Mouse (Mus musculus) urinary bladder, postnatal 4 days (tissue): Measurements from ENCODE around the gene Masp2.
A peak's percentile ranks its signal among the peaks of the same experiment; 100 is the strongest.

Source experiments
- DNase-seq, 2 experiments: peaks; one replicate each; pipeline ENCODE4 v3.0.0; 2021 to 2022; ENCODE audit warnings: low spot score in 2 of 2

The Masp2 gene

DNA sequence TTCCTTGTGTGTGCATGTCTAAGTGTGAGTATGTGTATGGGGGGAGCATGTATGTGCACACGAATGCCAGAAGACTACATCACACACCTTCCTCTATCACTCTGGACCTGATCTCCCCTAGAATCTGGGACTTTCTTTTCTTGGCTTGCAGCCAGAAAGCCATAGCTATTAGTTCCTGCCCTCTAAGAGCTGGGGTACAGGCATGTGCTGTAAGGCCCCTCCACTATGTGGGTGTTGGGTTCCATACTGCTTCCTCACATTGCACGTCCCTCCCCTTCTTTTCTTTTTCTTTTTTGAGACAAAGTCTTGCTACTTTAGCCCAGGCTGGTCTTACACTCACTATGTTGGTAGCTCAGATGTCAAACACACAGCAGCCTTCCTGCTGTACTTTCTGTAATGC, 33.0 kb downstream of the Masp2 start:
- DNase-seq: no peak

DNA sequence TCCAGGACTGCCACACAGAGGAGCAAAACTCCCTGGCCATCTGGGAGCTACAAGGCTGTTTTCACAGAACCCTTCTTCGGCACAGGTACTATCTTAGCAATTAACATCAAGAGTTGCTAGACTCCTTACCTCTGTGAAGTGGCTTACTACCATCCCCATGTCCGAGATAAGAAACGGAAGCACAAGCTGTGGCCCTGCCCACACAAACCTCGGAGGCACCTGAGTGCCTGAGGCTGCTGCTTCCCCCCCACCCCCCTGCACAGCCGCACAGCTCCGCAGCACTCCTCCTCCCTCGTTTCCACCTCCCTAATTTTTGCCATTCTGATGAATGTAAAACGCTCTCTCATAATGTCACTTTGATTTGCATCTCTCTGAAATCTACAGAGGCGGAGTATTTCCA, 35.9 kb downstream of the Masp2 start:
- no peak for DNase-seq

DNA sequence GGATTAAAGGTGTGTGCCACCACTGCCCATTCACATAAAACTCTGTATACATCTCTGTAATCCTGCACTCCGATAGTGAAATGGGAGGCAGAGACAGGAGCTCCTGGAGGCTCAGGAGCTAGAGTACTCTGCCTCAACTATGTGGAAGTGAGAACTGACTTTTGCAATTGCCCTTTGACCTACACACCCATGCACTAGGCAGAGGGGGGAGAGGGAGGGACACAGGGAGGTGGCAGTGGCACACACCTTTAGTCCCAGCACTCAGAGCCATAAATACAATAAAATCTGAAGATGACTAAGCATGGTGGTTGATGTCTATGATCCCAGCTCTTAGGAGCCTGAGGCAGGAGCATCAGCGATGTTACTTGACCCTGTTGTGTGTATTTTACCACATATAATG, 37.1 kb downstream of the Masp2 start:
- DNase-seq: no peak

DNA sequence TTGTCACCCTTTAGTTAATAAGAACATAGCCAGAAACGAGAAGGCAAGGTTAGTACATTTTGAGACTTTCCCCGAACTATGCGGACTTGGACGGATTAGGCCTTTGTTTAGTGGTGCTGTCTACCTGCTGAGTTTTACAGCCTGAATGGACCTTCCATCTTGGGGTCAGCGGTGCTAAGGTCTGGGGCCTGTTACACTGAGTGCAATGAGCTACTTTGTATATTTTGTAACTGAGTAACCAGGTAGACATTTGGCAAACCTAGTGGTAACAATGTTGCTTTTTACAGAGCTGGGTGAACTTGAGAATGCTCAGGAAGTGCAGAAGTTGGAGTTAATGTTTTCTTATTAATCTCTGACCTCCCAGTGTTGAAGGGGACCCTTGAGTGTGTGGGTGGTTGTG, 38.8 kb downstream of the Masp2 start:
- DNase-seq: no peak

DNA sequence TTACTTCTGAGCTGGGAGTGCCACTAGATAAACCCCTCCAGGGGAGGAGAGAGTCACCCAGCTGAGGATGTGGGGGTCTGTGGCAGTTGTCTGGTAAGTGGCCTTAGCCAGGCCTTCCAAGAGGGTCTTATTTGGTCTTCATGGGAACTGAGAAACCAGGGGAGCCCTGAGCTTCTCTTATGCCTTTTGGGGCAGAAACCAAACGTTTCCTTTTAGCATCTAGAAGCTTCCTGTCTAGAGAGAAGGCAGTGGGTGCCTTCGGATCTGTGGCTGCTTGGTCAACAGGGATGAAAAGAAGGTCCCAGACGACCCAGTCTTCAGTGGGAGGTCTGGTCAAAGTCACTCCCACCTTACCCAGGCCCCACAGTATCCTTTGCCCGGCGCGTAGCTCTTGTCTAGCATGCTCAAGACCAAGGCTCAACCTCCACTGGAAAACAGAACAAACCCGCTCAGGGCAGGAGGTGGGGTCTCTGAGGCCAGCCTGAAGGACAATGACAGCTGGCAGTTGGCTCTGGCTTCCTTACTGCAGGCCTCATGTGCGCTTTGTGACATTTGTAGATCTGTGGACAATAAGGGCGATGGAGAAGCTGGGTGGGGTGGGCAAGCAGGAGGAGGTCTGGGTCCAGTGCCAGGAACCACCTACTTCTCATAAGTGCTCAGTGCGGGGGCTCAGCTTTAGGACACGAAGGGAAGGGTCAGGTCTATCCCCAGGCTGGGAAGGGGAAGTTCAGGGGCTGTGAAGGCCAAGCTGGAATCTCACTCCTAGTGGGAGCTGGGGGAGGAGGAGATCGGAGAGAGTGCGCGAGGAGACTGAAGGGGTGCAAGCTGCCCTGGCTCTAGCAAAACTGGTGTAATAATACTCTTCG, 41.2 kb downstream of the Masp2 start, which contains the start of gene Gm572:
Gene Gm572 (plus strand): TSS at position 27 of the 866 bp plus-strand sequence.
- DNase-seq: no peak

DNA sequence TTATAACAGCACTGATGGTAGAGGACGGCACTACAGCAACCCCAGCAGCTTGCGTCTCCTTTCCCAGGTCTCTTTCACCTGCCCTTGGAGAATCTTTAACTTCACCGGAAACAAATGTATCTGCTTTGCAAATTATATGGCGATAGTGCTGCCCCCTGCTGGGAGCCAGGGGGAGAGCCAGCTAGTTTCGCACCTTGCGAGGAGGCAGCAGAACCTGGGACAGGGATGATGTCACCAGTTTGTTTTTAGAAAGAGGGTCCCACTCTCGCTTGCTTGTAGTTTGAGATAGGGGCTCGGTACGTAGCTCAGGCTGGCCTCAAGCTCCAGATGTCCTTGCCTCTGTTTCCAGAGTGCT, 41.8 kb downstream of the Masp2 start:
- DNase-seq: peak; percentile 38 to 73

DNA sequence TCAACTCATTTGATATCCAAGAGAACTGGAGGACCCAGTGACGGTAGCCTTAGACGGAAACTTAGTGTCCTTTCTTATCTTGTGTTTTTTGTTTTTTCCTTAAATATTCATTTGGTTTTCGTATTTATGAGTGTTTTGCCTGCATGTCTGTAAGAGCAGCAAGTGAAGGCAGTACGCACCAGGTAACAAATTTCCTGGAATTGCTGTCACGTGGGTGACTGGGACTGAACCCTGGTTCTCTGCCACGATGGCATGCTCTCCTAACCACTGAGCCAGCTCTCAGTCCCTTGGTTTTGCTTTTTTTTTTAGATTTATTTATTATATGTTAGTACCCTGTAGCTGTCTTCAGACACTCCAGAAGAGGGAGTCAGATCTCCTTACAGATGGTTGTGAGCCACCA, 42.6 kb downstream of the Masp2 start:
- DNase-seq: no peak

DNA sequence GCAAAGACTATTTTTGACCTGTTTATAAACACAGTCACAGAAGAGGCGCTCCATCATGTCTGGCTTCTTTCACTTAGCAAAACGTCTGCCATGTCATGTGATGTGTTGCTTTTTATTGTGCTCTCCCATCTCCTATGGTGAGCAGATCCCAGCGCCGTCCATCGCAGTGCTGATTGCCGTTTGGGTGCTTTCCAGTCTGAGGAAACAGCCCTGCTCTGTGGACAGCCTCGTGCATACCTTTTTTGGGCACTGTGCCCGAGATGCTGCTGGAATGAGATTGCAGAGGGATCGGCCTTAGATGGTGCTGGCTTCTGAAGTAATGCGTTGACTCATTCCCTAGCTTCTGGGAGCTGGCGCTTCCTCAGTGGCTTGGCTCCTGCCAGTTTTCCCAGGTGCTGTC, 44.3 kb downstream of the Masp2 start:
- peak in 1 of 2 experiments; percentile 31 for DNase-seq

DNA sequence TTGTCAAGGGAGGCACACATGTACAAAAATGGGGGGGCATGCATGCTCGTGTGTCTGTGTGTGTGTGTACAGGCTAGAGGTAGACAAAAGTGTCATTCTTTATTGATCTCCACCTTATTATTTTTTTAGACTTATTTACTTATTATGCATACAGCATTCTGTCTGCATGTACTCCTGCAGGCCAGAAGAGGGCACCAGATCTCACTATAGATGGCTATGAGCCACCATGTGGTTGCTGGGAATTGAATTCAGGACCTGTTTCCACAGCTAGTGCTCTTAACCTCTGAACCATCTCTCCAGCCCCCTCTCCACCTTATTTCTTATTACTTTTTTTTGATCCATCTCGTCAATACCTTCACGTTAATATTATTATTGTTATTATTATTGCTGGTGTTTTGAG, 47.0 kb downstream of the Masp2 start:
- no peak for DNase-seq

DNA sequence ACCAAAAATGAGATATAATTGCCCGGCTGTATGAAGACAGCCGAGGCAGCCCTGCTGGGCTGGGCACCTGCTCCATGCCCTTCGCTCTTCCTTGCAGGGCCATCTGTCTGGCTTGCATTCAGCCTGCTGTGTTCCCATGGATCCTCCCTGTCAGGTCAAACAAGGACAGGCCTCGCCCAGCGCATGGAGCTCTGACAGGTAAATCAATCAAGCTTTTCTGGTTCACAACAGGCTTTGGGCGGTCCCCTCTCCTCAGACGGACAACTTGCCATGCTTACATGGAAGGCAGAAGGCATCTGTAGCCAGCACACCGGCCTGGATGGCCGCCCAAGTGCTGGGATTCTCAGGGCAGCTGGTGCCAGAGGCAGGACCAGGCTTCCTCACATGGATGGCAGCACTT, 48.7 kb downstream of the Masp2 start:
- DNase-seq: no peak

DNA sequence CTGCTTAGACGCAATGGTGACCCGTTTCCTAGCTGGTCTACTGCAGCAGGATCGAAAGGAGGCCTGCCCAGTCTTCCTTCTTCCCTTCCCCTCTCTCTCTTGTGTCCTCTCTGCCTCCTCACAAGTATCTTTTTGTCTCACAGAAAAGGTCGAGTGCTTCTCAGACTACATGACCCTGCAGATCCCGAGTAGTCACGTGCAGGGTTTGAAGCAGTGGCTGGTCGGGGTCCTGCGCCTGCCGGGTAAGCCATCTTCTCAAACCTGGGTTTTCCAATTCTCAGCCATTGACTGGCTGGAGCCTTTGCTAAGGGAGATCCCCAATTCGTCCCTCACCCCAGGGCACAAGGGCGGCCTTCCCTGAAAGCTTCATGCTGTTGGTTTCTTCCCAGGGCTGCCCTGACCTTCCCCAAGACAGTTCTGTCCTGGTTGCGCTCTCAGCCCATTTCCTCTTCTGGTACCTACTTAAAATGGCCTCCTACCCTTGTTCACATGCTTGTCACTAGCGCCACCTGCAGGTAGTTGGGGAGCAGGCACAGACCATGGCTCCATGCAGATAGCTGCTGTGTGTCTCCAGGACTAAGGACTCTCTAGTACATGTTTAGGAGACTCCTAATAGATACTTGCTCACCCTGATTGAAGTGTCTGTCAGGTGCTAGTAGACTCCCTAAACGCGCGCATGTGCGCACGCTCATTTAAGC, 52.5 kb downstream of the Masp2 start:
- no peak for DNase-seq

DNA sequence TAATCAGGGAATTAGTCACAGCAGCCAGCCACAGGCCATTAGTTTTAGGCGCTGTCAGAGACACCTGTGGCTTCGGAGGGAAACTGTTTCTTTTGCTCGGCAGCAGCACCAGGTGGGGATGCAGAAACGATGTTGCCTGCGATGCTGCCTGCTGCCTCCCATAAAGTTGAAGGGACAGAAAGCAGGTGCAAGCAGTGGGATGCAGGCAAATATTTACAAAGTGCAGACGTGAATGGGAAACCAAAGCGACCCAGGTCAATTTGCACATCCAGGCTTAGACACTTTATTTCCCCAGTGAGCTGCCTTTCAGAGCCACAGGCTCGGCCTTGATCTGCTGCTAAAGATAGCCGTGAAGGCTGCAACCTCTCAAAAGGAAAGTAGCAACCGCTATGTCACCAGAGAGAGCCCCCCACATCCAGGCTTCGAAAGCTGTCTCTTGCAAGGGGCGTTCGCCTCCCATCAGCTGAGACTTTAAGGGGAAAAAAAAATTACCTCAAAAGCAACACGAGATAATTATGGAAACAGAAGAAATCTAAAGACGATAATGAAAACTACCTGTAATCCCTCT, 54.4 kb downstream of the Masp2 start:
- DNase-seq: no peak

DNA sequence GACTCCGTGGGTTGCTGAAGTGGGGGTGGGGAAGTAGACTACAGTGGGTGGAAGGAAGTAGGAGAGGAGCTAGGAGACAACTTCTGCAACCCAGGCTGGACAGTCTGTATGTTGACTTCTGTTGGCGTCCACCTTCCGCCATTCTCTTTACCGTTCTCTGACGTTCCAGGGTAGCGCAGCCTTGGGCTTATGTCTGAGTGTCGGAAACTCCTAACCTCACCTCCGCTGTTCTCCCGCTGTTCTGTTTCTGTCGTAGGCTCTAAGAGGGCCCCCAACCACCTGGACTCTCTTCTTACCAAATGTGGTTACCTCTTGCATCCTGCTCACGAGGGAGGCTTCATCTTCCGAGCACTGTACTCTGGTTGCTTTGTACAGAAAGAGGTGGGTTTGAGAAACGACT, 55.4 kb downstream of the Masp2 start:
- no peak for DNase-seq

DNA sequence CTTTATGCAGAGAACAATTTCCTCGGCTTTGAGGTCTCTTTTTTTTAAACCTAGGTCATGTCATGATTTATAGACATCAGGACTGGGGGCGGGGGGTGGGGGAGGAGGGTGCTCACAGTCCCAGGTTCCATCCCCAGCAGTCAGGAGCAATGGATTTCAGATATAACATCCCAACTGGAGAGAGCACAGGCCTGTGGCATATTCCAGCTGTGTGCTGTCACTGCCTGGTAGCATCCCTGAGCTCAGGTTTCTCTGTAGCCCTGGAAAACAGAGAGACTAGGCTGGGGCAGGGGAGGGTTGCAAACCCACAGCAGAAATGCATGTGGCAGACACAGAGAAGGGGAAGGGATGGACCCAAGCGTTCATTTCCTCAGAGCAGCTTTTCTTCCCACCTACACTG, 57.8 kb downstream of the Masp2 start:
- DNase-seq: no peak

DNA sequence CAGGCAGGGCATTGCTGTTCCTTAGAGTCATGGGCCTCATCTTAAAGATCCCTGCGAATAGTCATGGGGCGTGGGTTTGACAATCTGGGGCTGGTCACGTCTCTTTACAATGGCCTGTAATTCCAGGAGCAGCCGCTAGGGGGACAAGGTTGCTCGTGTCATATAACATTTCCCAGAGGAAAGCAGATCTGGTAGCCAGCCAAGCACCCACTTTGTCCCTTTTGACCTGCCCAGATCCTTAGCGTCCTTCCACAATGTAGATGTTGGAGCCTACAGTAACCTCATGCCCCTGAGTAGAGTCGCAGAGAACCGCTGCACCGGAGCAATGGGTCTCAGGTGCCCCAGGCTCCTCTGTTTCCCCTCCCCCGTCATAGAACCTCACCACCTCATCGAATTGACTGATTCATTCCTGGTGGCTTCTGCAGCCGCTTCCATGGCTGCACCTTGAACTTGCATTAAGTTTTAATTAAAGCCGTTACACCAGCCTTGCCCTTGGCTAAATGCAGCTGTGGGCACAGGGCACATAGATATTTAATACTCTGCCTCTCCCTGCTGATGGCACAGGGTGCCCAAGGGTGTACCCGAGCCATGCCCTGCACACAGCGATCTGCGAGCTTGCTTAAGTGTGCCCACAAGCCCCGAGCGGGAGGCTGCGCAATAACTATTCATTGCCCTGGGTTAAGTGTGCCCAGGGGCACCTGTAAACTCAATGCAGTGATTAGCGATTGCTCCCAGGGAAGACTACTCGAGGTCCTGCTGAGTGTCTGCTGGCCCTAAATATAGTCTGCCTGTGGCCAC, 60.0 kb downstream of the Masp2 start:
- DNase-seq: peak in 1 of 2 experiments; percentile 83

DNA sequence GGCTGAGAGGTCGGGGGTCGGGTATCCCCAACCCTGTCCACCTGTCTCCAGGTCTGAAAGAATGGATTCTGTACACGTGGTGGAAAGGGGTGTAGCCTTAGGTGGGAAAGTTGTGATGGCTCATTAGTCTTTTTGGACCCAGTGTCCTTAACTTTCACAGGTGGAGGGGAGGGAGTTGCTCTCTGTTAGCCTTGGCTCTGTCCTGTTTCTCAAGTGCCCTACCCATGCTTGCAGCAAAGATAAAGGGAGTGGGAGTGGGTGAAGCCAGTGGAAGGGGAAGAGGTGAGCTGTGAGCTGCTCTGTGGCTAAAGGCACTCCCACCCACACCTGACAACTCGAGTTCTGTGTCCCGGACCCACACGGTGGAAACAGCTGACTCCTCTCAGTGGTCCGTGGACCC, 61.0 kb downstream of the Masp2 start:
- no peak for DNase-seq

DNA sequence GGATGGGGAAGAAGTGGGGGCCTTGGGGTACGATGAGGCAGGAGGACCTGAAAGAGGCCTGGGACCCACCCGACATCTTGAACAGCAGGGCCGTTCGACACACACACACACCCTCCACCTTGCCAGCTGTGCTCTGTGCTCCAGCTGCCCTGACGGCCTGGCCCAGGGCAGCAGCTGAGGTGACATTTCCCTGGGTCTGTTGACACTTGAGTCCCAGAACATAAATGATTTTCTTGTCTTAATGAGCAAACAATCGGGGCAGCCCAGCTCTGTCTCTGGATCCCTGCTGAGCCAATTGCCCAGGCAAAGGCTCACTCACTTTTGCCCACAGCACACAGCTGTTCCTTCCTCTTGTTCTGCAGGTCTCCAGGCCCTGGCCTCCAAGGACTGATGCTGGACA, 61.7 kb downstream of the Masp2 start:
- DNase-seq: no peak
